Mouse (Mus musculus): Measurements from ENCODE around the gene Hoxd4.

DNA sequence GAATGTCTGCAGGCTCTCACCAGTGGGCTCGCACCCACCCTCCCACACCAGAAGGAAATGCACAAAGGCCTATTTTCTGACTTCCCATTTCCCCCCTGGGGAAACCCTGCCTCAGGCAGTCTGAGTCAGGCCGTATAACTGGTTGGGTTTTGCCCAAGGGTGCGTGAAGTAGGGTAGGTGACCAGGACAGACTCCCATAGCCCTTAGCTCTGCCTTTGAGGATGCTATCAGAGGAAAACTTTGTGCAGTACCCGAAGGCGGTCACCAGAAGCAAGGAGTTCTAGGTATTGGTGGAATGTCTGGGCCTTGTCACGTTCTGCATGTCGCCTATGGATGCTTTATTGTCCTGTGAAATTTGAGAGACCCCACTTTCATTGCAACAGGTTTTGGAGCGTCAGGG is 11.2 kb downstream of the Hoxd4 start:
- TF ChIP-seq GATA2 (IDR thresholded peaks at IDR 0.05; ENCODE audit: borderline replicate concordance, low read depth, low read length), result no peak
- no peak for TF ChIP-seq CTCF (IDR thresholded peaks at IDR 0.05; ENCODE audit: low read depth, low read length)
- TF ChIP-seq GATA1 (IDR thresholded peaks at IDR 0.05; ENCODE audit: borderline replicate concordance, low read length), result no peak
- no peak for TF ChIP-seq TAL1 (conservative IDR thresholded peaks at IDR 0.05; ENCODE audit: low read depth, low read length)
